Mouse (Mus musculus) embryonic facial prominence, embryonic 15.5 days (tissue): ENCODE results near the gene Myl9. TPM values are rescaled to one million over a fixed set of nuclear protein-coding genes. Genes with fewer than 3 reads are reported as not detected.
A peak's percentile ranks its signal among the peaks of the same experiment; 100 is the strongest.

Experiments
- ATAC-seq: fragments of 200-750 bp; cut with Nextera tagmentation; 2 replicates; pipeline ENCODE4 v1.8.0; 2017; ENCODE audit warnings: low read depth, moderate TSS enrichment; ENCODE audit not compliant: insufficient number of reproducible peaks, low FRiP score, low TSS enrichment
- H3K27ac ChIP-seq: fragments of 300-500 bp; sonication (generic); replicated peaks from 2 replicates; pipeline ENCODE4 v1.5.1; 2015; ENCODE audit warnings: mild to moderate bottlenecking, inconsistent platforms
- H3K27me3 ChIP-seq: fragments of 300-500 bp; sonication (generic); 2 replicates; pipeline ENCODE4 v1.6.1; 2015; ENCODE audit warnings: inconsistent platforms
- H3K36me3 ChIP-seq: fragments of 300-500 bp; sonication (generic); 2 replicates; pipeline ENCODE4 v1.6.1; 2015; ENCODE audit warnings: mild to moderate bottlenecking, inconsistent platforms
- H3K4me1 ChIP-seq: fragments of 300-500 bp; sonication (generic); 2 replicates; pipeline ENCODE4 v1.6.1; 2015; ENCODE audit warnings: inconsistent platforms
- H3K4me2 ChIP-seq: fragments of 300-500 bp; sonication (generic); replicated peaks from 2 replicates; pipeline ENCODE4 v1.6.1; 2015; ENCODE audit warnings: mild to moderate bottlenecking, inconsistent platforms
- H3K4me3 ChIP-seq: fragments of 300-500 bp; sonication (generic); replicated peaks from 2 replicates; pipeline ENCODE4 v1.5.1; 2015; ENCODE audit warnings: mild to moderate bottlenecking, inconsistent platforms
- H3K9ac ChIP-seq: fragments of 300-500 bp; sonication (generic); 2 replicates; pipeline ENCODE4 v1.6.1; 2015; ENCODE audit warnings: inconsistent platforms
- H3K9me3 ChIP-seq: fragments of 300-500 bp; sonication (generic); replicated peaks from 2 replicates; pipeline ENCODE4 v1.6.1; 2016; ENCODE audit warnings: inconsistent platforms
- WGBS: fragments of 180-500 bp; shearing (Covaris S2); methylation state at CpG from one replicate; pipeline ENCODE4 v1.1.7; 2015; 5-methylcytosine and 5-hydroxymethylcytosine counted together
- polyA plus RNA-seq: library from polyadenylated mRNA; unstranded; fragments of >200 nt; fragmentation: Nextera tagmentation; extraction: Ambion mirVana; gene quantifications from 2 replicates; pipeline ENCODE4 v1.2.1, GENCODE M21; 2015

Gene Myl9
- polyA plus RNA-seq, 1 experiment from 2014 or later: 251 TPM

DNA sequence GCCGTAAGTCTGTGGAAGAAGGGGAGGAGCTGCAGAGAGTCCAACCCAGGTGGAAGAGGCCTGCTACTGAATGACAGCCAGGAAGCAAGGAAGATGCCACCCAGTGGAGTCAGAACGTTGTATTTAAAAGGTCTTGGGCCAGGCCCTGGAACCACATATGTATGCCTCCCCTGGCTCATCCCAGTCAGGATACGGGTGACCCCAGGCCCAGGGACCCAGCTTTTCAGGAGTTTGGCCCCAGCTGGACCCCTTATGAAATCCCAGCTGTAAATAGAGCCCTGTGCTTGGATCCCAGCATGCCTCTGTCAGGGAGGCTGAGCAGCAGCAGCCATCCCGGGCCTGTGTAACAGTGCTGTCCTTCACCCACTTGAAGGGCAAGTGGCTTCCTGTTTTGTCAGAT is 10.5 kb upstream of the Myl9 start:
- H3K4me2 ChIP-seq: no peak overlapping the region
- peaks cover 51% of the 10 kb centered on the region for H3K36me3 ChIP-seq
- no peak overlapping the region for H3K9ac ChIP-seq
- no peaks in the 10 kb centered on the region for H3K9me3 ChIP-seq
- WGBS: 55% methylated on average over 4 of the region's 4 CpGs
- no peak overlapping the region for H3K4me3 ChIP-seq
- H3K4me1 ChIP-seq: peaks cover 12% of the 10 kb centered on the region; the same call in 1 of the 2 replicates
- H3K27me3 ChIP-seq: no peaks in the 10 kb centered on the region
- no peak overlapping the region for H3K27ac ChIP-seq
- ATAC-seq: no peak

DNA sequence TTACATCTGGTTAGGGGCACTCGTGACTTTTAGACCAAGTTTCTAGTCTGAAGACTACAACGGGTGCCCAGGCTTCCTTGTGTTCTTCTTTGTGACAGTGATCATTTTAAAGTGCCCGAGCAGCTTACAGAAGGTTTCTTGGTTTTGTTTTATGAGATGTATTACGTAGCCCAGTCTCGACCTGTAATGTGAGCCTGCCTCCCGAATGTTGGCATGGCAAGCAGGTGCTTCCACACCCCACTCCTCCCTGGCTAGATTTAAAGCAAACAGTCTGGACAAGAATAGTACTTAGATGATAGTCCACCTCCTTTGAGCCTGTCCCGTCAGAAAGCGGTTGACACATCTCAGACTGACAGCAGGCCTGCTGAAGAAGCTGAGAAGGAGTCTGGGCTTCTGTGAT is 9.6 kb upstream of the Myl9 start:
- WGBS: 64% methylated on average over 8 of the region's 8 CpGs
- Histone ChIP-seq H3K36me3 (peaks cover 44% of the 10 kb centered on the region), H3K4me1 (peaks cover 12% of the 10 kb centered on the region; the same call in 1 of the 2 replicates), H3K4me2 (no peak overlapping the region), H3K4me3 (no peak overlapping the region), H3K9ac (no peak overlapping the region), H3K9me3 (no peaks in the 10 kb centered on the region), H3K27ac (no peak overlapping the region), H3K27me3 (no peaks in the 10 kb centered on the region)
- no peak for ATAC-seq

DNA sequence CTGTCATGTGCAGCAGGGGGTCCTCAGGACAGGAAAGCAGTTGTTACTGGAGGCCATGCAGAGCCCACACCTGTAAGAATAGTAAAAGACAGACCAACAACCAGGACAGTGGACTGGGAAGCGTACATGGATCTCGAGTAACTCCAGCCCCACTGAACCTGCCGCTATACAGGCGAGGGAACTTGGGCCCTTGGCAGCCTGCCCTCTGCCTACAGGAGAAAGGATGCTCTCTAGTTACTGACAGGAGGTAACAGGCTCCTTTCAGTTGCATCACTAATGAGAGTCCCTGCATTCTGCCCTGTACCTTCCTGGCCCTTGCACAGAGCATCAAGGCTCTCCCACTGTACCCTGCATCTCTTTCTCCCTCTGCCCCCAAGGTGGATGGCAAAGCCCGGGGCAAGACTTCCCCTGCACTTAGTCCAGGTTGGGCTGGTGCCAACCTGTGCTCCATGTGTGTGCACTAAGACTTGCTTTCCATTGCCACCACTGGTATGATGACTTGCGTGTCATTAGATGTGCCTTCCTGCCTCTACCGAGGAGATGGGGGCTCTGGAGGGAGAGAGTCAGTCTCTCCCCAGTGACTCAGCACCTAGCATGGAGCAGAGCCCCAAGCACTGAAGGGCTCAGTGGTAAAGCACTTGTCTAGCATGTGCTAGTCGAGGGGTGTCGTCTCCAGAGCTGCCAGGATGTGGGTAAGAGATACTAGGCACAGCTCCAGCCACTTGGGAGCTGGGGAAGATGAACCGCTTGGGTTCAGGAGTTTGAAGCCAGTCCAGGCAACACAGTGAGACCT is 8.8 kb upstream of the Myl9 start:
- no peak overlapping the region for H3K9ac ChIP-seq
- peaks cover 36% of the 10 kb centered on the region for H3K36me3 ChIP-seq
- ATAC-seq: no peak
- no peak overlapping the region for H3K4me2 ChIP-seq
- peaks cover 12% of the 10 kb centered on the region; the same call in 1 of the 2 replicates for H3K4me1 ChIP-seq
- H3K9me3 ChIP-seq: no peaks in the 10 kb centered on the region
- no peak overlapping the region for H3K27ac ChIP-seq
- H3K27me3 ChIP-seq: no peaks in the 10 kb centered on the region
- no peak overlapping the region for H3K4me3 ChIP-seq
- 58% methylated on average over 10 of the region's 10 CpGs for WGBS

DNA sequence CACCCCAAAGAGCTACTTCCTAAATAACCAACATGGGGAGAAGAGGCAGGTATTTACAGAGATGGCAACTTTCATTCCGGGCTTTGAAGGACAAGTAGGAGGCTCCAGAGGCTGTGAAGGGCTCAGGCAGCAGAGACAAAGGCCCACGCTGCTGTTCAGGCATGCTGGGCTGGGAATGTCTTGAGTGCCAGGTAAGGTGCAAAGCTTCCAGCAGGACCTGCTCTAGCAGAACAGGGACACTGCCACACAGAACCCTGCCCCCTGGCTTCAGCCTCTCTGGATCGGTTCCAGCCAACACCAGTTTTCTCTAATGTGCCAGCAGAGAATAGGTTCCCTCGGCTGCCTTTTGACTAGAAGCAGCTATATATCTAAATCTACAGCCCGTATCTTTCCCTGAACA is 8.1 kb upstream of the Myl9 start:
- Histone ChIP-seq H3K9ac (no peak overlapping the region), H3K9me3 (no peaks in the 10 kb centered on the region), H3K4me1 (peaks cover 12% of the 10 kb centered on the region; the same call in 1 of the 2 replicates), H3K4me2 (no peak overlapping the region), H3K36me3 (peaks cover 29% of the 10 kb centered on the region), H3K27me3 (no peaks in the 10 kb centered on the region), H3K27ac (no peak overlapping the region), H3K4me3 (no peak overlapping the region)
- WGBS: 52% methylated on average over 5 of the region's 5 CpGs
- no peak for ATAC-seq

DNA sequence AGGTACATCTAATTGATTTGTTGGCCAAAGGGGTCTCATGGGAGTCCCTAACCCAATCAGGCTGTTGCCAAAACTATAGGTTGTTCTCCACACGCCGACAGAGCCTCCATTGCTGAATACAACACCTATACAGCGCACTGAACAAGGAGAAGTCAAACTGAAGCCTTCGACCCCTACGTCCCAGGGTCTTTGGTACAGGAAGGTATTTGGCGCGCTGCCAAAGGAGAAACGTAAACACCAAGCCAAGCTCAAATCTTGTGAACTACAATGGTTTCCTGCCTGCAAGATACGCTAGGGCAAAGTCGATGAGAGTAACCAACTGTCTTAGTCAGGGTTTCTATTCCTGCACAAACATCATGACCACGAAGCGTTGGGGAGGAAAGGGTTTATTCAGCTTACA is 5.9 kb upstream of the Myl9 start:
- H3K36me3 ChIP-seq: peaks cover 8% of the 10 kb centered on the region; the same call in 1 of the 2 replicates
- whole genome bisulfite sequencing: 75% methylated on average over 12 of the region's 12 CpGs
- no peak for ATAC-seq
- no peaks in the 10 kb centered on the region for H3K27me3 ChIP-seq
- no peak overlapping the region for H3K9ac ChIP-seq
- H3K27ac ChIP-seq: no peak overlapping the region
- H3K4me1 ChIP-seq: peaks cover 16% of the 10 kb centered on the region
- H3K9me3 ChIP-seq: no peaks in the 10 kb centered on the region
- no peak overlapping the region for H3K4me2 ChIP-seq
- H3K4me3 ChIP-seq: no peak overlapping the region

DNA sequence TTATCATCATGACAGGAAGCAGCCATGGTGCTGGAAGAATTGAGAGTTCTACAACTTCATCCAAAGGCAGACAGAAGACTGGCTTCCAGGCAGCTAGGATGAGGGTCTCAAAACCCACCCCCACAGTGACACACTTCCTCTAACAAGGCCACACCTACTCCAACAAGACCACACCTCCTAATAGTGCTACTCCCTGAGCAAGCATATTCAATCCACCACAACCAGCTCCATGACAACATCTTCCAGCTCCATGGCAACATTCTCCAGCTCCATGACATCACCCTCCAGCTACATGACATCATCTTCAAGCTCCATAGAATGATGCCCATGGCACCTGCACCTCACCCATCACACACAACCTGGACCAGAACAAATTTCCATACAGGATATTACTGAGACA is 1.8 kb upstream of the Myl9 start:
- no peaks in the 10 kb centered on the region for H3K27me3 ChIP-seq
- no peaks in the 10 kb centered on the region for H3K36me3 ChIP-seq
- H3K9me3 ChIP-seq: no peaks in the 10 kb centered on the region
- no peak overlapping the region for H3K27ac ChIP-seq
- H3K4me1 ChIP-seq: peaks cover 35% of the 10 kb centered on the region
- no peak overlapping the region for H3K4me3 ChIP-seq
- no peak overlapping the region for H3K4me2 ChIP-seq
- H3K9ac ChIP-seq: no peak overlapping the region
- no peak for ATAC-seq

DNA sequence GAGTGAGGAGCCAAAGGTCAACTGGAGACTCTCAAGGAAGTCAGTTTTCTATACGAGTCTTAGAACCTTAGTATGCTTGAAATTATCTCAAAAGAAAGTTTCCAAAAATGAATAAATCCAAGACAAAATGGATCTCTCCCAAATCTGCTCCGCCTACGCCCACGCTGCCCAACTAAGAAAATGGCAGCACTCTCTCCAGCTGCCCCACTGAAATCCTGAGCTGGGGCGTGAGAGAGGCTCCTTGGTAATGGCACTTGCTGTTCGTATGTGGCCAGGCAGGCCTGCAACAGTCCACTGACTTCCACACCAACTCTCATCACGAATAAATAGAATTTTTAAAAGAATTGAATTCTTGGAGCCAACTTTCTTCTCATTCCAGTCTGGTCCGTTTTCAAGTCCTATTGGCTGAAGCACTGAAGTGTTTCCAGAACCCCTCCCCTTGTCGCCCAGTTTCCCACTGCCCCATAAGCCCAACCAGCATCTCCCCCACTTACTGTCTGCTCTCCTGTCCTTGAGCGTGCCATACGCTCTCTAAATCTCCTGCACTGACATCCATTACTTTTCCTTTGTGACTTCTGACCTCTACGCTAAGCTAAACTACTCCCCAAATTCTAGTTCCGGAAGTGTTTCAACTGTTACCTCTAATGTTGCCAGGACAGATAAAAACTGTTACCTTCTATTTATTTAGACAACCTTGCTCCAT is 1.0 kb upstream of the Myl9 start:
- Histone ChIP-seq H3K4me1 (peaks cover 40% of the 10 kb centered on the region), H3K27ac (peak overlapping the region; percentile 87), H3K27me3 (no peaks in the 10 kb centered on the region), H3K4me3 (peak overlapping the region; percentile 45), H3K9ac (peak overlapping the region; percentile 16), H3K9me3 (no peaks in the 10 kb centered on the region), H3K36me3 (no peaks in the 10 kb centered on the region), H3K4me2 (peak overlapping the region; percentile 66)
- 68% methylated on average over 13 of the region's 13 CpGs for WGBS
- ATAC-seq: no peak

DNA sequence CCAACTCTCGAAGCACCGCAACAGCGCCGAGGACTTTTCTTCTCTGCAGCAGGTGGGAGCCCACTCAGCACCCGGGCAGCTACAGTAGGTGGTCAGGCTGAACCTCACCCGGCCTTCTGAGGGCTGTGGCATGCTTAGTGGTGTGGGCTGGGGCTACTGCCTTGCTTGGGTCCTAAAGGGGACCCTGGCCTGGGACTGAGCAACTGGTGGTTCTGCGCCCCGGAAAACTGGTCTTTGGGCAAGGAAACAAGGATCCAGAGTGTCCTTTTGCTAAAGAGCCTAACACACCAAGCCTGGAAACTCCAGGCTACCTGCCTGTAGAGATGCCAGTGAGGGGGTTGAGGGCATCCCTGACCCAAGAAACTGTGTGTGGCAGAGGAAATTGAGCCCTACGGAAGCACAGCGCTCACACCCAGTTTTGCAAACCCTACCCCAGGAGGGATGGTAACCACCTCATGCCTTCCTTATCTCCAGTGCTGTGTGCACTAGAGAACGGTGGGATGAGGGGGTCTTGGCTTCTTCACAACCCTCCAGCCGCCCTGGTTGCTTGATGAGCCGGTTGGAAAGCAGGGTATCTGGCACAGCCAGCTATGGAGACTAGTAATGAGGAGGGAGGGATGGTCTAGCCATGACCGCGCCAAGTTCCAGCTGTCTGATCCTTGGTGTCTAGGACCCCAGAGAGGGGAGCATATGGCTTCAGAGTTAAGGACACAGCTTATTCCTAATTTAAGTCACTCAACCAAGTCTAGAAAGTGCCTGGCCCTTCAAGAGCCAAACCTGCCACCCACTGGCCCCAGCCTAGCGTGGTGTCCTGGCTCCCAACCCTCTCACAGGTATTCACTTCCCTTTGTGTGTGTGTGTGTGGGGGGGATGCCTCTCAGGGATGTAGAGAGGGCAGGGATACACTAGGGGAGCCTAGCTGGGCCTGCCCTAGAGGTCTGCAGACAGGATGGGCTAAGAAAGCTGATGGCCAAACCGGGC is 525 bp downstream of the Myl9 start:
- H3K27ac ChIP-seq: peak overlapping the region; percentile 87
- WGBS: 34% methylated on average over 17 of the region's 17 CpGs
- no peaks in the 10 kb centered on the region for H3K27me3 ChIP-seq
- peak overlapping the region; percentile 45 for H3K4me3 ChIP-seq
- H3K9ac ChIP-seq: peak overlapping the region; percentile 16; the same call in 1 of the 2 replicates
- ATAC-seq: no peak; the same call in 1 of the 2 replicates
- no peaks in the 10 kb centered on the region for H3K9me3 ChIP-seq
- H3K4me1 ChIP-seq: peaks cover 50% of the 10 kb centered on the region
- peak overlapping the region; percentile 66 for H3K4me2 ChIP-seq
- H3K36me3 ChIP-seq: no peaks in the 10 kb centered on the region

DNA sequence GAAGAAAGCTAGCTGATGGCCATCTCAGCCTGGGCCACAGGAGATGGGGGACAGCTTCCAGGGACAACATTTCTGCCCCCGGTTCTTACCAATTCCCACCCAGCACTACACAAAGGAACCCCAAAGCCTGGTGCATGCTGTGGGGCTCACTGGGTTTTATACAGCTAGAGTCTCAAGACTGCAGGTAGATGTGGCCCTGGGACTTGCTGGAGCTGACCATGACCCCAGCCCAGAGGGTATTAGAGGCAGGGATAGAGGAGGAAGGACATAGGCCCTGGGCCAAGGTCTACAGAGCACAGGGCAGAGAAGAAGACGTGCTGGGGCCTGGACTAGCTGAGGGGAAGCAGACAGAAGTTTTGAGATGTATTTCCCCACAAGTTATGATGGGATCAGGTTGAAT is 1.7 kb downstream of the Myl9 start:
- no peaks in the 10 kb centered on the region for H3K36me3 ChIP-seq
- H3K9me3 ChIP-seq: no peaks in the 10 kb centered on the region
- WGBS: 86% methylated on average over 2 of the region's 2 CpGs
- H3K9ac ChIP-seq: no peak overlapping the region
- ATAC-seq: no peak
- peak overlapping the region; percentile 17; the same call in 1 of the 2 replicates for H3K4me3 ChIP-seq
- H3K4me1 ChIP-seq: peaks cover 51% of the 10 kb centered on the region
- H3K4me2 ChIP-seq: peak overlapping the region; percentile 31
- H3K27me3 ChIP-seq: no peaks in the 10 kb centered on the region
- H3K27ac ChIP-seq: no peak overlapping the region

DNA sequence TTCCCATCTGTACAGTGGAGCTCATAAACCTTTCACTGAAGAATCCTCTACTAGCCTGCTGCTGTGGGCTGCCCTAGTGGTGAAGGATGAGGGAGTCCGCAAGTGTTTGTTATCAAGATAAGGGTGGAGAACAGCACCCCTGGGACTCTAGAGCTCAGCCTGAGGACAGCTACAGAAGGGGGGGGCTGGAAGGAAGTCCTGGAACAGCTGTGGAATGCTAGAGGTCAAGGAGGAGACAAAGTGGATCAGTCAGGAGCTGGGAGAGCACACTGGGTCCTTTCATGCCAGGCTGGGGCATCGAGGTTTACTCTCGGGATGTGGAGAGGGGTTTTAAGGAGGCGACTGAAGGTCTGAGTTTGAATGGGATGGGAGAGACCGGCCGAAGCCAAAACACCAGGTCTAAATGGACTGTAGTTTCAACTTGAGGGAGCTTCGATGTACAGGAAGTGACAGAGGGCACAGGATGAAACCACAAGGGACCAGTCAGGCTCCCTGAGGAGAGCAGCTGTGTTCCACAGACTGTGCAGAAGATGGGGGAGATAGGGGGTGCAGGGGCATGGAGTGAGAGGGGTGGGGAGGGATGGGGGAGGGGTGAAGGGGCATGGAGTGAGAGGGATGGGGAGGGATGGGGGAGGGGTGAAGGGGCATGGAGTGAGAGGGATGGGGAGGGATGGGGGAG is 2.2 kb downstream of the Myl9 start:
- Histone ChIP-seq H3K27ac (no peak overlapping the region), H3K9me3 (no peaks in the 10 kb centered on the region), H3K4me2 (peak overlapping the region; percentile 31), H3K9ac (no peak overlapping the region), H3K36me3 (no peaks in the 10 kb centered on the region), H3K27me3 (no peaks in the 10 kb centered on the region), H3K4me1 (peaks cover 51% of the 10 kb centered on the region), H3K4me3 (peak overlapping the region; percentile 17; the same call in 1 of the 2 replicates)
- no peak for ATAC-seq
- 42% methylated on average over 7 of the region's 7 CpGs for WGBS
